Mouse (Mus musculus): ENCODE data around the gene Rhox13.
A peak's percentile ranks its signal among the peaks of the same experiment; 100 is the strongest.

The Rhox13 gene

DNA sequence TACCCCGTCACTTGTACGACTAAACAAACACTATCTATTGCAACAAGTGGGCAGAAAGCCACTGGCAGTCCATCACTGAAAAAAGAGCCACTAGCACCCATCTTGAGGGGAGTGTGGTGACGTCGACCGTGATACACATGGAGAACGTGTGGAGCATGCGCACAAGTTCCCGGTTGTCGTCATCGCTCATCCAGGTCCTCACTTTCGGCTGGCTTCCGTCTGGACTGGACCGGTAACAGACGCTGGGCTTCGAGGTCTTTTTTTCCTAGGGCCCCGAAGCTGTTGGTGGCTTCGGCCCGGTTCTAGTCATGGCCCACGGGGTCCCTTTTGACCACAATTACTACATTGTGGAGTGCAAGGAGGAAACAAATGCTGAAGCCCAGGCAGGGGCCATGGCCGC, at the start of gene Rhox13:
TSS of gene Rhox13 (plus strand) at position 238 of the 400 bp plus-strand sequence.
- no peak for DNase-seq (ENCODE audit: low spot score)

DNA sequence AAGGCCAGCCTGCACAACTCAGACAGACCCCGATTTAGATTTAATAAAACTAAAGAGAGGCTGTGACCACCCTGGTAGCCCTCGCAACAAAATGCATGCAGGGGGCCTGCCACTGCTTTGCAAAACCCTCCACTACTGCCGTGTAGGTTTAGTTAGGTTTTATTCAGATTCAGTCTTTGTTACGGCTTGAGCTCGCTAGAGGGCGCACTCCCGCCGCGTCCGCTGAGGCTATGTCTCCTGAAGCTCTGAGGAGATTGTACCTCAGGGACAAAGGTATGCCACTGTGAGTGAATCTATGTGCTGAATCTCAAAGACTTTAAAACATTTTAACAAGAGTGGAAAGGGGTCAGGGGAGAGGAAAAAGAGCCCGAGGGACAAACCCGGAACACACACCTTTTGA, 36.8 kb upstream of the Rhox13 start:
- DNase-seq (ENCODE audit: low spot score), result peak; percentile 10

DNA sequence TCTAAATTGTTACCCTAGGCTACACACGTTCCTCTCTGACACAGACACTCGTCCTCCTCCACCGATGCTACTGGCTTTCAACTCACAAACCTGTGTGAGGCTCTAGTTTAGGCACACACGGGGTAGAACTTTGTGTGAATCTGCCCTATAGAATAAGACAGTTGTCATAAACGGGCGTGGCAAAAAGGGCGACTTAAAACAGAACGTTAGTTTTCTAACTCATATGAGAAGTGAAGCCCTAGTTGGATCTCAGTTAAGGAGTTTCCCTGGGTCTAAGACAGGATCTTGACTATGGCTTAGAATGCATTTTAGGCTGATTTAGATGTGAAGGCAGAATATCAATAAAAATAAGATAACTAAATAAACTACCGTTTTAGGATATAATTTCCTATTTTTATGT, 36.0 kb upstream of the Rhox13 start, which contains the start of gene Rhox11:
TSS of gene Rhox11 (minus strand) at position 101 of the 400 bp plus-strand sequence.
- DNase-seq (ENCODE audit: low spot score), result no peak

DNA sequence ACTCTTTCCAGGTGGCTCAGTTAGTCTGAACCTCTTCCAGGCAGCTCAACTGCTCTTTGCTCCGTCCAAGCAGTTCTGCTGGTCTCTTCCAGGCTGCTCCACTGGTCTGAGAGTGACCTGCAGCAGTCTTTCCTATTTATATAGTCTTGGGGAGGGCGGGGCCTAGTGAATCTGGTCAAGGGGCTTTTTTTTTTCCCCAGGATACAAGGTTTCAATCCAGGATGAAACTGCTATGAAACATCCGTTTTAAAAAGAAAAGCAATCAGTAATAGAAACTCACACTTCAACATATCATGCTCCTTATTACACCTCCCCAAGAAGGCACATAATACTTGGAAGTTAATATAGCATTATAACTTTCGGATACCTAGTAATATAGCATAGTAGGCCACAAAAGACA, 10.2 kb upstream of the Rhox13 start, which contains the start of gene Rhox12:
TSS of gene Rhox12 (minus strand) at position 101 of the 400 bp plus-strand sequence.
- DNase-seq (ENCODE audit: low spot score), result no peak

DNA sequence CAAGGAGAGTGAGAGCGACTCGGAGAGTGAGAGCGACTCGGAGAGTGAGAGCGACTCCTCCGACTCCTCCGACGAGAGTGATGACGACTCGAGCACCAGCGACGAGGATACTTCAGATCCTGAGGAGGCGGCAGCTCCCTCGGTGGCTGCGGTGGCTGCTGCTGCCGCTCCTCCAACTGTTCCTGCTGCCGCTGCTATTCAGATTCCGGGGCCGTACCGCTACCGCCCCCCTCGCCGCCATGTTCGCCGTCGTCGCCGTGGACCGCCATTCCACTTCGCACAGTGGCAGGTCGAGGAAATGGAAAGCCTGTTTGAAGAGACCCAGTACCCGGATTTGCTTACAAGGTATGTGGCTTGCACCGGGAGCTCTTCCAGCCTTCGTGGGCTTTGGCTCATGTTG, 459 bp downstream of the Rhox13 start:
- no peak for DNase-seq (ENCODE audit: low spot score)

DNA sequence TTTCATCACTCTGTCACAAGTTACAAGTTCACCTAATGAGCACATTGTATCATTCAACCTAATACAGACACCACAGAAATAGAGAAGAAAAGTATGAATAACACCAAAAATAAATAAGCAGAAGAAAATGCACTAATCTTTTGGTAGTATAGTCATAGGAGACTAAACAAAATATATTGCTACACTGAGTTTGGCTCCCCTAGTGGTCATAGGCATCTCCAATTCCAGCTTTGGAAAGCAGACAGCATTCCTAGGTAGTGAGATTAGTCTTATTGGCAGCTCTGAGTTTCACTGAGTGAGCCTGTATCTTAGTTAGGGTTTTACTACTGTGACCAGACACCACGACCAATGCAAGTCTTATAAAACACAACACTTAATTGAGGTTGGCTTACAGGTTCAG, 38.1 kb downstream of the Rhox13 start:
- no peak for DNase-seq (ENCODE audit: low spot score)

DNA sequence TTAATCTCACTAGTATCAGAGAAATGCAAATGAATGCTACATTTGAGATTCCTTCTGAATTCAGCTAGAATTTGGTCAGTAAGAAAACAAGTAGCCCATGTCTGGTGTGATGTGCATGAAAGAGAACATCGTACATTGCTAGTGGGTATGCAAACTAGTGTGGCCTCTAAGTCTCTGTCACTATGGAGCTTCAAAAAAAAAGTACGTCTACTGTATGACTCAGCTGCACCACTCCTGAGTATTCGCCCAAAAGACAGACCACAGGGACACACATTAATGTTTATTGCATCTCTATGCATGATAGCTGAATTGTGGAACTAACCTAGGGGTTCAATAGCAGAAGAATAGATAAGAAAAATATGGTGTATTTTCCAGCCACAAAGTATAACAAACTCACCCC, 44.3 kb downstream of the Rhox13 start:
- DNase-seq (ENCODE audit: low spot score), result no peak

DNA sequence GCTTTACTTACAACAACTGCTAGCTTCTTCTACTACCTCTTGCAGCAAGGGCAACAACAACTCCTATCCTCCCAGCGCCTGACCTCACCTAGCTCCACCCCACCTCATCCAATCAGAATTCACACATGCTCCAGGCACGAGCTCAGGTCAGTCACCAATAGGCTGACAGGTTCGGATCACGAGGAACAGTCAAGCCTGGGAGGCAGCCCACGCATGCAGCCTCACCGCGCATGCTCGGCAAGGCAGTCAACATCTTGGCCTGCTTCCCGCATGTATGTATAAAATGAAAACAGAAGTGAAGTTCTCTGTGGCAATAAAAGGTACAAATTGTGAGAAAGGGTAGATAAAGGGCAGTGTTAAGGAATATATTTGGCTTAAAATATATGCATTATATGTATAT, 45.0 kb downstream of the Rhox13 start:
- no peak for DNase-seq (ENCODE audit: low spot score)

DNA sequence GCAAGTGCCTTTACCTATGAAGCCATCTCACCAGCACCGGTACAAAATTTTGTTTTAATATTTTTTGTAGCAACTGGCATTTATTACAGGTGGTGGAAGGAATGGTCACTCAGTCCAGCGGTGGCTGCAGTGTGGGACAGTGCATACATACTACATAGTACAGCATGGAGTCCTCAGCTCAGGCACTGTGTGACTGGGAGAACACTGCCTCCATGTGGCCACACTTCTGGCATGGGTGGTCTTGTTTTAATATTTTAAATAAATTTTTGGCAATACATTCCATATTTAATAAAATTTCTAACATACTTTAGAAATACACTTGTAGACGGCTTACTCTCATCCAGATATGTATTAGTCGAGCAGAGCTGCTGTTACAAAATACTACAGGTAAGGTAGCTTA, 45.6 kb downstream of the Rhox13 start:
- DNase-seq (ENCODE audit: low spot score), result no peak

All from lung, postnatal 25 days (tissue).